Comparison of ENCODE assay signal across 8 mouse cellular contexts in genomic region chr8:119839419-119840021, GRCm38 (mm10). TPM values are rescaled to one million over a fixed set of nuclear protein-coding genes. Genes with fewer than 3 reads are reported as not detected.
DNase-seq lines count a peak whose midpoint lies in the region; ATAC-seq lines count a peak whose summit lies in the region.

No protein-coding gene starts in this region.

- H3K27me3 ChIP-seq in forebrain, embryonic 14.5 days (replicated peaks; ENCODE audit: control insufficient read depth, insufficient read depth, low read length) = no peaks in the 10 kb centered on the region
- peaks cover 6% of the 10 kb centered on the region; the same call in 1 of the 2 replicates for H3K27me3 ChIP-seq in midbrain, embryonic 12.5 days

- no peaks in the 10 kb centered on the region for H3K36me3 ChIP-seq in forebrain, embryonic 14.5 days (ENCODE audit: control insufficient read depth, insufficient read depth, low read length)
- no peaks in the 10 kb centered on the region for H3K36me3 ChIP-seq in midbrain, embryonic 12.5 days

- peaks cover 20% of the 10 kb centered on the region for H3K4me1 ChIP-seq in forebrain, embryonic 14.5 days (ENCODE audit: control insufficient read depth, insufficient read depth, low read length)
- peaks cover 52% of the 10 kb centered on the region for H3K4me1 ChIP-seq in midbrain, embryonic 12.5 days

- DNase-seq in thymus, postnatal 14 days = peak; percentile 26
- DNase-seq in thymus, adult 18-20 months = no peak
- DNase-seq in forebrain, embryonic 14.5 days (ENCODE audit: low spot score) = no peak
- peak; percentile 61 for DNase-seq in kidney, adult 9 months
- DNase-seq in left cerebral cortex, postnatal 25 days (ENCODE audit: low spot score in 2 of 2) = no peak
- no peak for DNase-seq in right cerebral cortex, postnatal 4 days
- no peak for DNase-seq in ovary, postnatal 36 days (ENCODE audit: low spot score)

- no peaks in the 10 kb centered on the region for H3K9me3 ChIP-seq in forebrain, embryonic 14.5 days (replicated peaks; ENCODE audit: control insufficient read depth, low read length)
- no peaks in the 10 kb centered on the region for H3K9me3 ChIP-seq in midbrain, embryonic 12.5 days

- ATAC-seq in forebrain, embryonic 14.5 days = no peak
- peak; percentile 3; the same call in 1 of the 2 replicates for ATAC-seq in midbrain, embryonic 12.5 days (ENCODE audit: low FRiP score, low read depth)

- H3K9ac ChIP-seq in forebrain, embryonic 14.5 days (ENCODE audit: low read length) = peak overlapping the region; percentile 79
- H3K9ac ChIP-seq in midbrain, embryonic 12.5 days (replicated peaks) = peak overlapping the region; percentile 74

- intact Hi-C loops in left cerebral cortex, postnatal 25 days (cut with DNase I) = loop anchor here (2.0 to 10.0 kb wide), 3 partner anchors 27 to 405 kb away; partner anchors contain the start of gene Osgin1

- H3K4me3 ChIP-seq in forebrain, embryonic 14.5 days (ENCODE audit: low read depth, low read length) = peak overlapping the region; percentile 75
- peak overlapping the region; percentile 70 for H3K4me3 ChIP-seq in midbrain, embryonic 12.5 days

- peak overlapping the region; percentile 75 for H3K4me2 ChIP-seq in forebrain, embryonic 14.5 days (ENCODE audit: low read length)
- H3K4me2 ChIP-seq in midbrain, embryonic 12.5 days (replicated peaks) = peak overlapping the region; percentile 85

- WGBS in forebrain, embryonic 14.5 days = 15% methylated on average over 14 of the region's 14 CpGs
- WGBS in midbrain, embryonic 12.5 days = 10% methylated on average over 14 of the region's 14 CpGs

- peak overlapping the region; percentile 45; the same call in 1 of the 2 replicates for H3K27ac ChIP-seq in forebrain, embryonic 14.5 days (ENCODE audit: low read depth, low read length)
- peak overlapping the region; percentile 82 for H3K27ac ChIP-seq in midbrain, embryonic 12.5 days (replicated peaks)

RNA-seq across cellular contexts. Expression of gene Cotl1, which starts 0.8 kb away (rescaled TPM):
- 403 and 455 TPM in 2 replicates for polyA plus RNA-seq in forebrain, embryonic 14.5 days (2014; fragmentation: Nextera tagmentation; extraction: Ambion mirVana)
- 93.4 and 131 TPM in 2 replicates for polyA plus RNA-seq in midbrain, embryonic 12.5 days (2016; fragmentation: Nextera tagmentation; extraction: Ambion mirVana)
- 10 to 100 TPM; 57.2 to 62.6 TPM for total RNA-seq in left cerebral cortex, postnatal 25 days (2021)

RNA-seq across cellular contexts. Expression of gene Klhl36, which starts 22.5 kb away (rescaled TPM):
- 11.9 and 12.5 TPM in 2 replicates for polyA plus RNA-seq in forebrain, embryonic 14.5 days (2014; fragmentation: Nextera tagmentation; extraction: Ambion mirVana)
- polyA plus RNA-seq in midbrain, embryonic 12.5 days (2016; fragmentation: Nextera tagmentation; extraction: Ambion mirVana) = 13.1 and 14.7 TPM in 2 replicates
- total RNA-seq in left cerebral cortex, postnatal 25 days (2021) = 1 to 10 TPM; 5.4 to 6.0 TPM

Comparison
In these comparisons a context has a peak if more than half of its experiments do, and no peak if none do; other contexts are left out.
1. DNase-seq: peak in thymus, postnatal 14 days (single experiment) and kidney, adult 9 months (single experiment); none in thymus, adult 18-20 months (0 of 2), forebrain, embryonic 14.5 days (single experiment), left cerebral cortex, postnatal 25 days (0 of 2), right cerebral cortex, postnatal 4 days (single experiment) and ovary, postnatal 36 days (single experiment).